Mouse (Mus musculus) thymus, adult 2 months (tissue): ENCODE measurements around the gene Cass4.

Experiments used
- CTCF ChIP-seq: fragments of 200-500 bp; IDR thresholded peaks from 2 replicates; pipeline ENCODE4 v1.5.1; 2012; ENCODE audit warnings: mild to moderate bottlenecking, control low read depth, low read length, moderate library complexity, borderline replicate concordance; ENCODE audit not compliant: control insufficient read depth, poor library complexity, insufficient read depth; ENCODE audit errors: extremely low read depth
- POLR2A ChIP-seq: fragments of 200-500 bp; IDR thresholded peaks from 2 replicates; pipeline ENCODE4 v1.6.1; 2012; ENCODE audit warnings: mild to moderate bottlenecking, low read length, control low read depth, moderate library complexity; ENCODE audit not compliant: control insufficient read depth, poor library complexity, insufficient read depth; ENCODE audit errors: extremely low read depth

DNA sequence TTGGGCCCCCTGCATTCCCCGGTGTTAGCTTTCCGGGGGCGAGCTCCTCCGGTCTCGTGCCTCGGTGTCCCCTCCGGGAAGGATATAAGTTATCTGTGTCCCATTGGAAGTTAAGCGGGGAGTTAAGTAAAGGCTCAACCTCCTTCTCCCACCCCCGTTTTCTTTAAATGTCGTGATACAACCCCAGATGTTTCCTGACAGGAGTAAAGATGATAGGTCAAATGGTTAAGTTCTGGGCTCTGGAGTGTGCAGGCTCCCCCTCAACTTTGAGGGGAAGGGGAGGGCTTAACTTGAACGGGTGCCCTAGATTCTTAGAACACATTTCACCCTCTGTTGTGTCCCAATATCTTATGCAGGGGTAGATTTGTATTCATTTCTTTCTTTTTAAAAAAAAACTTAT, 22.3 kb upstream of the Cass4 start:
- TF ChIP-seq CTCF (no peak), POLR2A (no peak)
